Mouse (Mus musculus): Measurements from ENCODE around the gene Smc5.

GRCm38 (mm10) chr19:23256771-23257170 lies 16.9 kb downstream of the Smc5 start:
- TF ChIP-seq POLR2A (IDR thresholded peaks at IDR 0.05; ENCODE audit: control insufficient read depth, low read depth, low read length), result no peak
- TF ChIP-seq CTCF (IDR thresholded peaks at IDR 0.05; ENCODE audit: control insufficient read depth, insufficient read depth, insufficient replicate concordance, low read depth, low read length), result no peak

All from testis, adult 2 months (tissue).